Mouse (Mus musculus): ENCODE measurements around the gene 0610040J01Rik.

Gene 0610040J01Rik

DNA sequence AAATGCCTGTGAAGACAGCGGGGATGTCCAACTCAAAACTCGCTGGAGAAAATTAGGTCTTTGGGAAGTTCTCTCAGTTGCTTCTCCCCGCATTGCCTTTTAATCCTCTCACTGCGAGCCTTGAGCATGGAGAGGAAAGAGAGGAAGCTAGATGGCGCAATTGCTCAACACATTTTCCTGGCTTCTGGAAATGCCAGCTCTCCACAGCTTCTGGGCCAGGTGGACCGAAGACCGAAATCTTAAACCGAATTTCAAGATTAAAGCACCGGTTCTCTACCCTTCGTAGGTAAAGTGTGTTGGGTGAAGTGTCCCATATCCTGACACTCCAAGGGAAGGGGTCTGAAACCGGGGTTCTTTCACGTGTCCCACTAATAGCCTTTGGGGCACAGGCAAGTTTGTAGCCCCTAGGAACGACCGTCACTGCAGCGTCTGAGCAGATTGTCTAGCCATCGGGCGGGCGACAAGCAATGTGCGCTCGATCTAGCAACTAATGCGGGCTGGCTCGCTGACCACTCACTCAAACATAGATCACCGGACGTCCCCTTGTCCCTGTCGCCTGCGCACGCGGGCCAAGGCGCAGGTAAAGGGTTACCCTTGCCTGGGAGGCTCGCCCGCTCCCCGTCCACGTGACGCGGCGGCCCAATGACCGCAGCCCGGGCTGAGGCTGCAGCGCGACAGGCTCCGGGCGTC lies at the start of gene 0610040J01Rik:
0610040J01Rik (plus strand) TSS at position 545 of the 690 bp plus-strand sequence.
- peak; percentile 60 for DNase-seq

DNA sequence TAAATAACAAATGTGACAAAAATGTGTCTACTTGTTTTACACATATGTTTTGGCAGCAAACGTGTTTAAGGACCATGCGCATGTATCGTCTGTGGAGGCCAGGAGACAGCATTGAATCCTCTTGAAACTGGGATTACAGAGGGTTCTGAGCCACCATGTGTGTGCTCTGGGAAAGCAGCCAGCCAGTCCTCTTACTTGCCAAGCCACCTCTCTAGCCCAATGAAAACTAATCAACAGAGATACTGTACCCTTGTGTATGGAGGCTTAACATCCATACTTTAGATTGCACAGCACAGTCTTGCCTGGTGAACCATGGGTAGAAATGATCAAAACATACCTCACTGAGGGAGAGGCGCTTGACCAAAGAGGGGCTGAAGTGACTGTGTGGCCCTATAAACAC lies 46.3 kb upstream of the 0610040J01Rik start:
- no peak for DNase-seq

DNA sequence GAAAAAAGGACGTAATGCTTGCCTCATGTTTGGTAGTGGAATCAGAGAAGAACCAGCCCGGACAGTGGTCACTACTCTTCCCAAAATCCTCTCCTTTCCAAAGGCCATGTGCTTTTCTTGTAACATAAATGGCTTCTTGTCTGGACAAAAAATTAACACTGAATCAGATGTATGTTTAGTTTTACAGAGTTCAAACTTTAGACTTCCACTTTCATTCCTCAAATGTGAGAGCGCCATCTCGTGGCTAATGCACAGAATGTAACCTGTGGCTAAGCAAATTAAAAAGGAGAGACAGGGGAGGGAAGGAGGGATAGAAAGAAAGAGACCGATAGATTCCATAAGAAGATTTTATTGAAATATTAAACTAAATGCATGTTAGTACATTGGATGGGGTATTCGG lies 45.4 kb upstream of the 0610040J01Rik start:
- DNase-seq = peak; percentile 53

DNA sequence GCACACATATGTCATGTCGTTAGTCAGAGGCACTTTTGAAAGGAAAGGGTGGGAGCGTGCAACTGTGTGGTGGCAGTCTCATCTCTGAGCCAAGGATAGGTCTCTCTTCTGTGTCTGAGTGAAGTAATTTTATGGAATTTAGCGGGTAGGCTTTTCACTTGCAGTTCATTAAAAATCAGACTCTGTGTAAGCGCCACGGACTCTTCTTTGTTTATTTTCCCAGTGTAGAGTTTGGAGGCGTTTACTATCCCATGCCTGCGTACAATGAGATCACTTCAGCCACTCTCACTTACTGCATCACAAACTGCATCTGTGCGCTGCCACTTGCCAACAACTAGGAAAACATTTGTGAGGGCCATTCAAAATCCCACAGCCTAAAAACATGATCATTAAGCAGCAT lies 44.7 kb upstream of the 0610040J01Rik start:
- no peak for DNase-seq

DNA sequence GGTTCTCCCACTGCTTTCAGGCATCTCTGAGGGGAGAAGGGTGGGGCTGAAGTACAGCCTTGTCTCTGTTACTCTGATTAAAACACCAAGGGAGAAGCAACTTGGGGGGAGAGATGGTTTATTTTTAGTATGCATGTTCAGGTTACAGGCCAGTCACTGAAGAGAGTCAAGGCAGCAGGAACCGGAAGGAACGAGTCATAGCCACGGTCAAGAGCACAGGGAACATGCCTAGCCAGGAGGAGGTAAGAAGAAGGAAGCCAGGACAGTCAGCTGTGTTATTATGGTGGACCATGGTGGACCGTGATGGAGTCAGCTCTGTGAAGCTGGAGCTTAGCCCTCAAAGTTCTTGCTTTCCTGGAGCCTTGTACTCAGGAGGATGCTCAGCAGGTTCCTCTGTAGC lies 43.9 kb upstream of the 0610040J01Rik start:
- DNase-seq = no peak

DNA sequence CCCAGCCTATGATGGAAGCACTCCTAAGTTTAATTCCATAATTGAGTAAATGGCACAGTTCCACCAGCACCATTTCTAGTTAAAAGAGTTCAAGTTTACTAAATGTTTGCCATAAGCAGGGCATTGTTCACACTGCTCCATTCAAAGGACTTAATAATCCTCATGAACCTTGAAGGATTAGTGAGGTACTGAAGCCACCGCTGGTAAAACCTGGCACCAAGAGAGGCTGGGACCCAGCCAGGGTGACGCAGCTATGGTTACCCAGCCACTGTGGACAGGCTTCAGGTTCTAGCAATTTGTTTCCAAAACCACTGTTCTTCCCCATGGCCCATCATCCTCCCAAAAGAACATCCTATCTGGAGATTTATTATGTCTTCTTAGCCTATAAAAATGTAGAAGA lies 39.2 kb upstream of the 0610040J01Rik start:
- no peak for DNase-seq

DNA sequence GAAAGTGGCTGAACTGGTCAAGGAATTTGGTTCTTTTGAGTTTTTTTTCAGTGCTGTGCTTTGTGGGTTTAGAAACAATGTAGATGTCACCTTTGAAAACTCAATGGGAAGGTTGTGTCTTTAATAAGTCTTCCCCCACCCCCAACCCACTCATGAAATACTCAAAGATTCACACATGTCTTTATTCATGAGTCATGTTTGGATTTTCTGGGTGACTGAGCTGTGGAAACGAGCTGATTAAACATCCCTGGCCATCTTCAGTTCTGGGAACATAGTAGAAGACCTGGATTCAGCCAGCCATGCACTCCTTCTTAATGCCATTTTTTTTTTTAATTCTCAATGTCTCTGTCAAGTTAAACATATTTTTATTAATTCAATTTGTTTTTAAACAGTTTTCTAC lies 38.6 kb upstream of the 0610040J01Rik start:
- DNase-seq = no peak

DNA sequence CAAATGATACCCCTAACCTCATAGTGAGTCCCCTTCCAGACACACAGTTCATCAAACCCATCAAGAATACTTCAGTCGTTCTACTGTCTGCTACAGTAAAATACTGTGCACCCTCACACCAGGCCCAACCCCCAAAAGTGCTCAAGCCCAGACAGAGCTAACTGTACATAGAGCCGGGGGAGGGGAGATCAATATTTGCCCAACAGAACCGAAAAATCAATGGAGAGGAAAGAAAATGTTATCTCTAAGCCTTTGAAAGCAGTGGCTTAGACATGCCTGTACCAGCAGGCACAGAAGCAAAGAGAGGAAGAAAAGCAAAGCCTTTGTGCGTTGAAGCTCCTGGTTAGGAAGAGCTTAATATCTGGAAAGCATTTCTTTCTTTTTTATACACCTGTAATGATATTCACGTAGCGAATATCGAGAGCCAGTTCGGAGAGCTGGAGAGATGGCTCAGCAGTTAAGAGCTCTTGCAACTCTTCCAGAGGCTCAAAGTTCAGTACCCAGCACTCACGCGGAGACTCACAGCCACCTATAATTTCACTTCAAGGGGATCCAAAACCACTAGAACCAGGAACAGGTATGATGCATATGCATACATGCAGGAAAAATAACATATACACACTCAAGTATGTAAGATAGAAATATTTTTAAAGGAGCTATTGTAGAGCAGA lies 23.9 kb upstream of the 0610040J01Rik start:
- DNase-seq = peak; percentile 25

DNA sequence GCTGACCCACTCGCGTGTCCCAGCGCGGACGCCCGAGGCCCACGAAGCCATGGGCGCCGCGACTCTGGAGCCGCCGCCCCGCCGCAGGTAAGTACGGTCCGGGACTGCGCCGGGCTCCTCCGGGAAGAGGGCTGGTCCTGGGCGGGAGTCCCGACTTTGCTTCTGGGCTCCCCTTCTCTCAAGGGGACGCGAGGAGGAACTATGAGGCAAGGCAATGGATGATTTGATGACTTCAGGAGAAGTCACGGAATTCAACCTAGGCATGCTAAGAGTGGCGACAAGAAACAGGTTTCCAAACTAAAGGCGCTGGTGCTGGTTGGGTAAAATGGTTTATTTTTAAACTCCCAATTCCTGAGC lies 324 bp downstream of the 0610040J01Rik start:
- no peak for DNase-seq

DNA sequence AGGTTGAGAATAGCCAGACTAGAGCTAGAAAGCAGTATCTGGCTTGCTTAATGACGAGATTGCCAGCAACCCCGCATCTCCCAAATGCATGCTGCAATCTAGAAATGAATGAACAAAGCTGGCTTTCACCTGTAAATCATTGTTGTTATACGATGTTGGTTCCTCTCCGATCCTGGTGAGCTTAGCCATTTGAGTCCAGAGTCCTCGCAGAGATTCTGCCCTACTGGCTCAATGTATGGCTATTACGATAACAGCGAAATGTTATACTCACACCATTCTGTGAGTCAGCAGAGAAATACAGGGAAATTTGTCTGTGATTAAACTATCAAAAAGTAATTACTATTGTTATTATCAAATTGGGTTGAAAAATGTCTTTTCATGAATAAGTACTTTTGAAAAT lies 4.5 kb downstream of the 0610040J01Rik start:
- no peak for DNase-seq

DNA sequence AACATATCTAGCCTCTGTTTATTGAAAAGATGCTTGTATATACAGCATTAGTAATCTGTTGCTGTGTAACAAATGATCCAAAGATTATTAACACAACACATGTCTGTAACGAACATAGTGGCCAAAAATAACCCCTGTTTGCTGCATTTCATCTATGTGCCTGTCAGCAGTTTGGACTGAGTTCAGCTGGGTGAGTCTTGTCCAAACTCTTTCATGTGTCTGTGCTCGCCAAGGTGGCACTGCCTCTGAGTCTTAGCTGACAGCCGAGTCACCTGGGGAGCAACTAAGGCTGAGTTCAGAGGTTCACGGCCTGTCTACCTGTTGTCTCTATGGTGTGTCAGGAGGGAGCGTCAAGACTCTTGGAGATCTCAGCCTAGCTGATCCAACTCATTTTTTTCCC lies 5.1 kb downstream of the 0610040J01Rik start:
- no peak for DNase-seq

DNA sequence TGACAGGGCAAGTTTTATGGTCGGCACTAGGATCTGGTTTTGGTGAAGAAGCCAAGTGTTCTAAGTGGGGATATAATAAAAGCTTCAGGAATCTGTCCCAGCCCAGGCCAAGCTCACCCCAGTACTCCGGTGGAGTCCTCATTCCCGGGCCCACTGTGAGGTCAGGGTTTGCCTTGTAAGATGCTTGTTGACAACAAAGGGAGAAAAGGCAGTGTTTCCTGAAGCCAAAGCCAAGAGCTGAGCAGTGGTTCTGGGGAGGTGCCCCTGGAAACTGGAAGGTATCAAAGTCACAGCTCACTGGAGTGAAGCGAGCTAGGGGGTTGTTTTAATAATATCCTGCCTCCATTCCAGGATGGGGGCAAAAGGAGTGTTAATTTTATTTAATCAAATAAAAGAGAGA lies 6.8 kb downstream of the 0610040J01Rik start:
- DNase-seq = no peak

DNA sequence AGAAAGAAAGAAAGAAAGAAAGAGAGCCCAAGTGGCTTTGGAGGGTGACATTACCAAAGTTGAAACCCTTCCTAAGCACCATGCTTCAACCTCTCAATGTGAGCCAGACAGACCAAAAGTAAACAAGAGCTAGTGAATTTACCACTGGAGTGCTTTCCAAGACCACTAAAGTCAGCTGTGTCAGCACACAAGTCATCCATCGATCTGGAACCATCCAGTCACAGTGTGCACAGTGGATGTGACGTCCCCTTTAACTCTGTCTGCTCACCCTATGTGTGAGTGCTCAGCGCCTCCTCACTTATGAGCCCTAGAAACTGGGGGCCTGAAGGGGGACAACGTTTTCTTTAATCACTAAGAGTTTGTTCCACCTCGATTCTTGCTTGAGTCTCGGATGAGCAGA lies 7.4 kb downstream of the 0610040J01Rik start:
- no peak for DNase-seq

DNA sequence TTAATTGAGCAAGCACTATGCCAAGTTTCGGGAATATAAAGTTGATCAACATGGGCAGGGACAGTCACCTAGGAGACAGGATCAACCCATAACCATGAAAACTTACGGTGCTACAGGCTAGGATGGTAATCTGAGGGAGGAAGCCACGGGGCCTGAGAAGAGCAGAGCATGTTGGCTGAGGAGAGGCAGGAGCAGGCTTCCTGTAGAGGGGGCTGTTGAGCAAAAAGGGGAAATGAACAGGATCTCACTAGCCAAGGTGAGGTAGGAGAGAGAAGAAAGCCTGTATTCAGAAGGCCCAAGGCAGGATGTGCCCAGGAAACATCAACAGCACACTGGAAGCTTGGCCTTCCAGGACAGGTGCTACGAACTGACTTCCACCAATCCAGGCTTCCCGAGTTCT lies 9.0 kb downstream of the 0610040J01Rik start:
- DNase-seq = peak; percentile 45

DNA sequence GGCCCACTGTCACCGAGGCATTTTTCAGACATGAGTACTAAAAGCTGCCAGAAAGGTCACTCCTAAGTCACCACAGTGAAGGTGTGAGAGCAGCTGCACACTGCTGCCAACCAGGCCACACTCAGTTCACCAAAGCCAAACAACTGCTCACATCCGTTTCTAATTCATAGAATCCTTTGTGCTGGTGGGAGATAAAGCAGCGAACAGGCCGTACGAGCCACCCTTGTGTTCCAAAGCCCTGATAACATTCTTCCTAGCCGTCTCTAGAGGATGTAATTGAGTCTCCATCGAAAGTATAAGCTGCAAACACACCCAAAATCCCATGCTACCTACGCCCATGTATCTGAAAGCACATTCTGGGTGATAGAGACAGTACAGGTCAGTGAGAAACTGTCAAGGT lies 9.7 kb downstream of the 0610040J01Rik start:
- DNase-seq = peak; percentile 30

DNA sequence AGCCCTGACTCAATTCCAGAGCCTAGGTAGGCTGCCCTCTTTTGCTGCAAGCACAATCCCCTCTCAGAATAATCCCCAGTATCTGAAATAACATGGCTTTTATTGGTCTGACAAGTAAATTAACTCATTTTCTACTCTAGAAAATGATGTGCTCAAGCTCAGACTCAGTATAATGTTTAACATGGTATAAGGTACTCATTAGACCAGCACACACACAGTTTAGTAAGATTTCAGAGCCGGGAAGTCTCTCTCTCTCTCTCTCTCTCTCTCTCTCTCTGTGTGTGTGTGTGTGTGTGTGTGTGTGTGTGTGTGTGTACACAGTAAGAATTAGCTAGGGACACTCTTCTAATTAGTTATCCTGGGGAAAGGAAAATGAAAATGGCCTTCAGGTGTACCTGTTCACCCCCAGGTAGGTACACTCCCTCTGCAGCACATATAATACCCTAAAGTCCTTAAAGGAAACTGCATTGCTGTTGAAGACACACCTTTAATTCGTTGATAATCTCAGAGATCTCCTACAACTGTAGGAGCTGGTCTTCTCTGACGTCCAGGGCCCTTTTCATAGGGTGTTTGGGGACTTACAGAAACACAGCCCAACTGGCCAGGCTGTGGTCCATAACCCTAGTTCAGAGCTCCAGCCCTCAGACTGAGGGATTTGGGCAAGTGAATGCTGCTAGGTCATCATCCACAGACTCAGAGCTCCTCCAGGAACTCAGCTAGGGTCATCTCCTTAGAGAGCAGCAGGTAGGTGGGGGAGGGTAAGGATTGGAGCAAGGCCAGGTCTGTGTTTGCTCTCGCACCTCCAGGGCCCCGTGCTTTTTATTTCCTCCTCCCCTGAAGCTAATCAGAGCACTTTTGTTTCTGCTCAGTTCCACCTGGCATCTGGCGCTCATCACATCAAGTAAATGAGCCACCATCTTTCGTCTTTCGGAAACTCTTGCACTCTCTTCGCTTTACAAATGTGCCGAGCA lies 11.5 kb downstream of the 0610040J01Rik start:
- DNase-seq = no peak

DNA sequence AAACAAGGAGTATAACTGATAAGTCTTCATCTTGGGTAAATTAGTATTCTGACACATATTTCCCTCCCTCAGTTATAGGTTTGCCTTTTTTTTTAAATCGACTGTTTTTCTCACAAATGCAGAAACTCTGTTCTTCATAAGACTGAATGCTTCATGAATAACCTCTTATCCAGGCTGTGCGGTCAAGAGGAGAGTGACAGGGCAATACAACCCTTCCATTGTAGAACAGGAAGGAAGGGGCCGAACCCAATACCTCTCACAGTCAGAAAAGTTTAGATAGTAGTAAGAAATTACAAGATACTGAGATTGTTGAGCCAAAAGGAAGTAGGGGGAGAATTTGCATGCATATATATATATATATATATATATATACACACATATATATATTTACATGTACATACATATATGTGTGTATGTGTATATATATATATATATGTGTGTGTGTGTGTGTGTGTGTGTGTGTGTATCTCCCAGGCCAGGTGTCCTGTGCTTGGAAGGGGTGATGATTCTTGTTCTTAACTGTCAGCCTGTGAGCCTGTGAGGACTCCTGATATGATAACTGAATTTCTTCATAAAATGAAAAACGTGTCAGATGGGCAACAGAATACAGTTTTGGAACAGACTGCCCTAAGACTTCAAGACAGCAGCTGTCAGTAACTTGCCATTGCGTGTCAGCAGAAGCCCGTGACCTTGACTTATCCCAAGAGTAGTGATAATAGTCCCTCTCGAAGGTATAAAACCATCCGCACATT lies 12.6 kb downstream of the 0610040J01Rik start:
- no peak for DNase-seq

DNA sequence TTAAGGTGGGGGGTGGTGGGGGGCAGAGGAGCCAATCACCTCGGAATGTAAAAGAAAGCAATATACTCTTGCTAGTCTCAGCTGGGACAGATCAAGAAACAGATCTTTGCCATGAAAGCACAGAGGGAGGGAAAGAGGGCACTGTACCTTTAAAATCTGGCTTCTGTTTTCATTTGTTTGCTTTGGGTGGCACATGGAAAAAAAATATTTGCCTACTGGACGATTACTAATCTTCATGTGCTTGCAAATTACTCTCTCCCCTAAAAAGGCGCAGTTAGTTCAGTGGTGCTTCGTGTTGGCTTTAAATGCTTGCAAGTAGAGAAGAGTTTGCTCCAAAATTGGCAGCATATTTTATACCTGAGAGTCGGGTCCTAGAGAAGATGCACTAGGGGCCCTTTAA lies 13.7 kb downstream of the 0610040J01Rik start:
- no peak for DNase-seq

DNA sequence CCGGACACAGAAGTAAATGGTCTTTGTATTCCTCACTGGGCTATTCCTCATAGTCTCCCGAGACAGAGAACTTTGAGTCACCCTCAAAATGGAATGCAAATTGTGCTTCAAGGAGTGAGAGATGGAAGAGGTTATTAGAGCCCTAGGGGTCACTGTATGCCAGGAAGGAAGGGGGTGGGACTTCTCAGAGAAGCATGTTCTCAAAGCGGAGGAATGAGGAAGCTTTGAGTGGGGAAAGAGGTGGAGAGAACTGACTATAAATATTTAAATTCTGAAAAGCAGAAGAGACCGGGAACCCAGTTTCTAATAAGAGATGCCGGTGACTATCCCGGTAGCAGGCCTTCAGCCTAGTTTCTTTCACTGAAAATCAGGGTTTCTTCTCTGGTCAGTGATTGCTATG lies 14.8 kb downstream of the 0610040J01Rik start:
- no peak for DNase-seq

DNA sequence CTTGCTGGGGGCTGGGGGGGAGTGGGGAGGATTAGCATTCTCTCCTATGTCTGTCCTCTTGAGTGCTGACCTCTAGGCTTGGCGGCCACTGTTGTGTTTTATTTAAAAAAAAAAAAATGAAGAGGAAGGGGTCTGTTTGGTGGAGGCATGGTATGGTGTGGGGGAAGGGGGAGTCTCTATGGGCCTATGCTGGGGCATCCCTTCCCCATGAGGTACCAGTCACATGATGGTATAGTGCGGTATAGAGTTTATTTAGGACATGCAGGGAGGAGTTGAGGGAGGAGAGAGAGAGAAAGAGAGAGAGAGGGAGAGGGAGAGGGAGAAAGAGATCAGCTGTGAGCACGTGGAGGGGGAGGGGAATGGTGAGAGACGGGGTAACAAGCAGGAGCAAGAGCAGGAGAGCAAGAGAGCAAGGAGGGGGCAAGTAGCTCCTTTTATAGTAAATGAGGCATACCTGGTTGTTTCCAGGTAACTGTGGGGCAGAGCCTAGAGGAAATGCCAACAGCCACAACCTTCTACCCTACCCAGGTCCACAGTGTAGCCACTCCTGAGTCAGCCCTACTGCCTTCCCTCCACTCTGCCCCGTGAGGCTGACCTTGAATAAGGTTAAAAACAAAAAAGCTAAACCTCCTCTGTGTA lies 15.4 kb downstream of the 0610040J01Rik start:
- DNase-seq = no peak

DNA sequence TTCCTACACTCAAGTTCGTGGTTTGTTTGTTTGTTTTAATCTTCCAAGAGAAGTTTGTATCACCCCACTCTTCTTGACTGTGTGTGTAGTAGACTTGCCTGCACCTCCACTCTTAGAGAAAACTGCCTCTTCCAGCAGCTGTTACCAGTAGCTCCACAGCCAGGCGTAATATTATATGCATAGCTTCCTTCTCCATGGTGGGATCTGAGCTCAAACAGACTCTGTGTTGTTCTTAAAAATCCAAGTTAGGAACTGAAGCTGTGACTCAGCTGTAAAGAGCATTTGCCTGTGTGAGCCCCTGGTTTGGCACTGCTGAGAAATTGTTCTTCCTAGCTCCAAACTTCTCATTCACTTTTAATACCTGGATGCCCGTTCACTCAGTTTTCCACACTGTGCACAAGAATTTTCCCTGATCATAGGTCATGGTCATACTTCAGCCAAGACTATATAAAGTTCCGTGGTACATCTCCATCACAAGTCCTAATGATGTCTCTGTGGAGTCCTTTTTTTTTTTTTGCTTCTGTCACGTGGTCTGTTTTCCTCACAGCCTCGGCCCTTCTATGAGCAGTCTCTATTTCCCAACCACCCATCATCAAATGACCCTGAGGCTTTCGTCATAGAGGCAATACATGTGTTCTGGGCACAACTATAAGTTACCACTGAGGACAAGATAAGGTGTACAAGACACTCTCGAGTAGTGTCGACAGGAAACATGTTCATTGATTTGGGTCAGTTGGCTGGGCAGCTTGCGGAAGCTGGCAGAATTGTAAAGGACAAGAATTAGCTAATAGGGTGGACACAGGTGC lies 16.4 kb downstream of the 0610040J01Rik start:
- no peak for DNase-seq
